Mouse (Mus musculus) liver, embryonic 14.5 days (tissue): ENCODE measurements around the gene Itpripl1.

Experiments
- CTCF ChIP-seq: IDR thresholded peaks from 2 replicates; pipeline ENCODE4 v1.5.1; 2016; ENCODE audit warnings: antibody characterized with exemption, low read depth, control low read depth
- EP300 ChIP-seq: IDR thresholded peaks from 2 replicates; pipeline ENCODE4 v1.6.1; 2016; ENCODE audit warnings: antibody characterized with exemption, low read depth

GRCm38 (mm10) chr2:127138449-127138848 is 4.8 kb downstream of the Itpripl1 start:
- TF ChIP-seq CTCF (no peak), EP300 (no peak)
